Mouse (Mus musculus) forebrain, embryonic 14.5 days (tissue): Measurements from ENCODE around the gene Gnb3. TPM values are rescaled to one million over a fixed set of nuclear protein-coding genes. Genes with fewer than 3 reads are reported as not detected.
A peak's percentile ranks its signal among the peaks of the same experiment; 100 is the strongest.

ENCODE experiments used
- ATAC-seq: fragments of 200-750 bp; cut with Nextera tagmentation; 2 replicates; pipeline ENCODE4 v1.8.0; 2017; ENCODE audit warnings: mild to moderate bottlenecking, moderate library complexity
- DNase-seq: peaks from one replicate; pipeline ENCODE4 v3.0.0-alpha.2; 2015; ENCODE audit warnings: low spot score
- H3K27ac ChIP-seq: fragments of 300-500 bp; sonication (generic); 2 replicates; pipeline ENCODE4 v1.5.1; 2014; ENCODE audit warnings: low read depth, mild to moderate bottlenecking, control low read depth, low read length, moderate library complexity
- H3K27me3 ChIP-seq: fragments of 300-500 bp; sonication (generic); replicated peaks from 2 replicates; pipeline ENCODE4 v1.6.1; 2014; ENCODE audit warnings: low read length, control low read depth, mixed read lengths; ENCODE audit not compliant: control insufficient read depth, insufficient read depth
- H3K36me3 ChIP-seq: fragments of 300-500 bp; sonication (generic); 2 replicates; pipeline ENCODE4 v1.6.1; 2014; ENCODE audit warnings: low read length, control low read depth; ENCODE audit not compliant: control insufficient read depth, insufficient read depth
- H3K4me1 ChIP-seq: fragments of 300-500 bp; sonication (generic); 2 replicates; pipeline ENCODE4 v1.6.1; 2014; ENCODE audit warnings: antibody characterized with exemption, low read length, control low read depth; ENCODE audit not compliant: control insufficient read depth, insufficient read depth
- H3K4me2 ChIP-seq: fragments of 300-500 bp; sonication (generic); 2 replicates; pipeline ENCODE4 v1.6.1; 2014; ENCODE audit warnings: mild to moderate bottlenecking, control low read depth, low read length
- H3K4me3 ChIP-seq: fragments of 300-500 bp; sonication (generic); 2 replicates; pipeline ENCODE4 v1.5.1; 2014; ENCODE audit warnings: low read depth, low read length, control low read depth
- H3K9ac ChIP-seq: fragments of 300-500 bp; sonication (generic); 2 replicates; pipeline ENCODE4 v1.6.1; 2014; ENCODE audit warnings: mild to moderate bottlenecking, low read length, control low read depth, moderate library complexity
- H3K9me3 ChIP-seq: fragments of 300-500 bp; sonication (generic); replicated peaks from 2 replicates; pipeline ENCODE4 v1.6.1; 2016; ENCODE audit warnings: low read length, control low read depth, mixed read lengths; ENCODE audit not compliant: control insufficient read depth
- WGBS: fragments of 180-500 bp; shearing (Covaris S2); extraction: QIAGEN DNeasy Blood & Tissue Kit; methylation state at CpG from one replicate; pipeline ENCODE4 v1.1.7; 2014; 5-methylcytosine and 5-hydroxymethylcytosine counted together
- polyA plus RNA-seq: library from polyadenylated mRNA; unstranded; fragments of >200 nt; fragmentation: Nextera tagmentation; extraction: Ambion mirVana; gene quantifications from 2 replicates; pipeline ENCODE4 v1.2.1, GENCODE M21; 2014

Gnb3 gene
- polyA plus RNA-seq, 1 experiment from 2014 or later: 0.89 TPM

DNA sequence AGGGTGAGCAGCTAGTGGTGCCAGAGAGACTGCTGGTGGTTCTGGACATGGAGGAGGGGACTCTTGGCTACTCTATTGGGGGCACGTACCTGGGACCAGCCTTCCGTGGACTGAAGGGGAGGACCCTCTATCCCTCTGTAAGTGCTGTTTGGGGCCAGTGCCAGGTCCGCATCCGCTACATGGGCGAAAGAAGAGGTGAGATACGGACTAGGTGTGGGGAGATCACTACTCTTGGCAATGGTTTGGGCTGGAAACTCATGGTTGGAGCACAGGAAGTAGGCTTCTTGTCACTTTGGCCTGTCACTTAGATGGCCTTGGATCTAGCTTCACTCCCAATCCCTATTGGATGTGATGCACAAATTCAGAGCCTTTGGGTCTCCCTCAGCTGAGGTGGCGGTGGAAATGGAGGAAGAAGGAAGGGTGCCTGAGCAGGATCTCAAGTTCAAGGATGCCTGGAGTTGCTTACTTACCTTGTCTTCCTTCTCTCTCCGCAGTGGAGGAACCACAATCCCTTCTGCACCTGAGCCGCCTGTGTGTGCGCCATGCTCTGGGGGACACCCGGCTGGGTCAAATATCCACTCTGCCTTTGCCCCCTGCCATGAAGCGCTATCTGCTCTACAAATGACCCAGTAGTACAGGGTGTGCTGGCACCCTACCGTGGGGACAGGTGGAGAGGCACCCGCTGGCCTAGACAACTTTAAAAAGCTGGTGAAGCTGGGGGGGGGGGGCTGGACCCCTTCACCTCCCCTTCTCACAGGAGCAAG is 30.1 kb downstream of the Gnb3 start:
- Histone ChIP-seq H3K27me3 (no peaks in the 10 kb centered on the region), H3K27ac (peak overlapping the region; percentile 39; the same call in 1 of the 2 replicates), H3K4me2 (peak overlapping the region; percentile 95), H3K4me3 (peak overlapping the region; percentile 42), H3K4me1 (peaks cover 23% of the 10 kb centered on the region), H3K36me3 (peaks cover 23% of the 10 kb centered on the region), H3K9me3 (no peaks in the 10 kb centered on the region), H3K9ac (peak overlapping the region; percentile 72)
- ATAC-seq (no peak), DNase-seq (no peak)
- WGBS: 34% methylated on average over 14 of the region's 14 CpGs

DNA sequence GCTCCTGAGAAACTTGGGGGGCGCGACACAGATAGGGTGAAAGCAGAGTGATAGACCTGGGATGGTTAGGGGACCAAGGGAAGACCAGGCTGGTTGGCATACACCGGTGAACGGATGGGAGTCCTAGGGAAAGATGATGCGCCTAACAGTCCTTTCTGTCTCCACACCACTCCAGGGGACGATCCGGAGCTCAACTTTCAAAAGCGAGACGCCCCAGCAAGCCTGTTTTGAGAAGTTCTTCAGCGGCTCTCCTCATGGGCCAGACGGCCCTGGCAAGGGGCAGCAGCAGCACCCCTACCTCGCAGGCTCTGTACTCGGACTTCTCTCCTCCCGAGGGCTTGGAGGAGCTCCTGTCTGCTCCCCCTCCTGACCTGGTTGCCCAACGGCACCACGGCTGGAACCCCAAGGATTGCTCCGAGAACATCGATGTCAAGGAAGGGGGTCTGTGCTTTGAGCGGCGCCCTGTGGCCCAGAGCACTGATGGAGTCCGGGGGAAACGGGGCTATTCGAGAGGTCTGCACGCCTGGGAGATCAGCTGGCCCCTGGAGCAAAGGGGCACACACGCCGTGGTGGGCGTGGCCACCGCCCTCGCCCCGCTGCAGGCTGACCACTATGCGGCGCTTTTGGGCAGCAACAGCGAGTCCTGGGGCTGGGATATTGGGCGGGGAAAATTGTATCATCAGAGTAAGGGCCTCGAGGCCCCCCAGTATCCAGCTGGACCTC is 30.9 kb downstream of the Gnb3 start:
- under 1% methylated on average over 35 of the region's 35 CpGs for WGBS

DNA sequence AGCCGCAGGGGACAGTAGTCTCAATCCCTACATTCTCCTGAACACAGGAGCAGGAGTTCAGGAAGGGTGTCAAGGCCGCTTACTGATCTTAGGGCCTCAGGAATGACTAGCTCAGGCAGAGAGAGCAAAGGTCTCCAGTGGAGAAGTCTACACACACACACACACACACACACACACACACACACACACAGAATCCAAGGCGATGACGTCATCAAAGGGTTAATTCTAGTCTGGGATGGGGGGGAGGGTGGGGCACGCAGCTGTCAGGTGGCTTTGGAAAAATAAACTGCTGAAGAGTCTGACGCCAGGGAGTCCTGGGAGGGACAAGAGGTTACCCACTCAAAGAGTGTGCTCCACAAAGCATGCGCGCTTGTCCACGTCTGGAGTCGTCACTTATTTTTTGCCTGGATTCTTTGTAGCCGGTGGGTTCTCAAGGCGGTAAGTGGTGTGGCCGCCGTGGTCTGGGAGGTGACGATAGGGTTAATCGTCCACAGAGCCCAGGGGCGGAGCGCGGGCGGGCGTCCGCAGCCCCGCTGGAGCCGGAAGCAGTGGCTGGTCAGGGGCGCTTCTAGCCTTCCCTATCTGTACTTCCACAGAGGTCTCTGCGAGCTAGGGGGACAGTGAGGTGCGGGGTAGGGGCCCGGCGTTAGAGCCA is 31.6 kb downstream of the Gnb3 start, which contains the start of gene Spsb2:
Gene Spsb2, plus strand, starts transcription at position 304 of the 655 bp plus-strand sequence.
- peak within 1 kb of the TSS; percentile 42 for H3K4me3 ChIP-seq
- H3K27me3 ChIP-seq: no peaks in the 10 kb centered on the region
- DNase-seq: peak; percentile 60
- H3K9ac ChIP-seq: peak within 1 kb of the TSS; percentile 72
- 5% methylated on average over 29 of the region's 29 CpGs for WGBS
- peaks cover 21% of the 10 kb centered on the region for H3K36me3 ChIP-seq
- peak within 1 kb of the TSS; percentile 72 for H3K27ac ChIP-seq
- peak within 1 kb of the TSS; percentile 95 for H3K4me2 ChIP-seq
- H3K9me3 ChIP-seq: no peaks in the 10 kb centered on the region
- peak; percentile 25 for ATAC-seq
- peaks cover 18% of the 10 kb centered on the region for H3K4me1 ChIP-seq

More for the DNA sequence above, 30.9 kb downstream of the Gnb3 start:
- Histone ChIP-seq H3K27me3 (no peaks in the 10 kb centered on the region), H3K27ac (peak overlapping the region; percentile 72), H3K4me1 (peaks cover 19% of the 10 kb centered on the region), H3K9me3 (no peaks in the 10 kb centered on the region), H3K4me3 (peak overlapping the region; percentile 42), H3K9ac (peak overlapping the region; percentile 72), H3K4me2 (peak overlapping the region; percentile 95), H3K36me3 (peaks cover 21% of the 10 kb centered on the region)
- ATAC-seq: peak; percentile 23
- peak; percentile 77 for DNase-seq

GRCm38 (mm10) chr6:124807986-124808357 is 32.1 kb downstream of the Gnb3 start:
- peaks cover 17% of the 10 kb centered on the region for H3K4me1 ChIP-seq
- 88% methylated on average over 6 of the region's 6 CpGs for WGBS
- H3K4me2 ChIP-seq: peak overlapping the region; percentile 95
- no peaks in the 10 kb centered on the region for H3K27me3 ChIP-seq
- no peaks in the 10 kb centered on the region for H3K9me3 ChIP-seq
- no peak overlapping the region for H3K9ac ChIP-seq
- H3K36me3 ChIP-seq: peaks cover 21% of the 10 kb centered on the region
- ATAC-seq (no peak), DNase-seq (no peak)
- H3K27ac ChIP-seq: no peak overlapping the region
- H3K4me3 ChIP-seq: peak overlapping the region; percentile 42; the same call in 1 of the 2 replicates

DNA sequence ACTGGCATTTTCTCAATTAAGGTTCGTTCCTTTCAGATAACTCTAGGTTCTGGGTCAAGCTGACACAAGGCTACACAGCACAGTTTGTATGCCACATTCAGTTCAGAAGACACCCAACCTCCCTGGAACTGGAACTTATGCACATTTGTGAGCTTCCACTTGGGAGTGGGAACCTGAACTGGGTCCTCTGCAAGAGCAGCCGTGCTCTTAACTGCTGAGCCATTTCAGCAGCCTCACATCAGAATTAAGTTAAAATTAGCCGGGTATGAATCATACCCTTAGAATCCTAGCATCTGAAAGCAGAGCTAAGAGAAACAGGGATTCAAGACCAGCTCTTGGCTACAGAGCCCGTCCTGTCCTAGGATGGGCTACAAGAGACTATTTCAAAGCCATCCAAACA is 32.7 kb downstream of the Gnb3 start:
- peaks cover 11% of the 10 kb centered on the region for H3K4me1 ChIP-seq
- no peak for ATAC-seq
- H3K9me3 ChIP-seq: no peaks in the 10 kb centered on the region
- H3K27me3 ChIP-seq: no peaks in the 10 kb centered on the region
- H3K27ac ChIP-seq: no peak overlapping the region
- DNase-seq: no peak
- WGBS: 91% methylated on average over 4 of the region's 4 CpGs
- no peak overlapping the region for H3K4me2 ChIP-seq
- no peak overlapping the region for H3K4me3 ChIP-seq
- H3K36me3 ChIP-seq: peaks cover 18% of the 10 kb centered on the region
- no peak overlapping the region for H3K9ac ChIP-seq

DNA sequence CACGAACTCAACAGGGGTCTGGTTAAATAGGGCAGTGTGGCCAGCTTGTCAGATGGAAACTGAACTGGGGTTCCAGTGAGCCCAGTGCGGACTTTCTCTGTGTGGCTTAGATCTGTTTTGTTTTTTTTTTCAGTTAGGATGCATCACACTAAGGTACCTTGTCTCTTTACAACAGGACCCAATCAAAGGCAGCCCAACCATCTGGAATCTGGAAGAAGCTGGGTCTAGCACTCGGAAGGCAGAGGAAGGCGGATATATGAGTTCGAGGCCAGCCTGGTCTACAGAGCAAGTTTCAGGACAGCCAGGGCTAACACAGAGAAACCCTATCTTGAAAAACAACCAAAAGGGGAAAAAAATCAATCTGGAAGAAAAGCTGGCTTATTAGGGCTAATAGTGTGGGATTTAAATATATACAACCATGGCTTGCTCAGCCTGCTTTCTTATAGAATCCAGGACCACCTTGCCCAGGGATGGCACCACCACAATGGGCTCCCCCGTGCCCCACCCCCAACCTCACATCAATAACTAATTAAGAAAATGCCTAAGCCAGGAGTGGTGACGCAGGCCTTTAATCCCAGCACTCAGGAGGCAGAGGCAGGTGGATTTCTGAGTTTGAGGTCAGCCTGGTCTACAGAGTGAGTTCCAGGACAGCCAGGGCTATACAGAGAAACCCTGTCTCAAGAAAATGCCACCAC is 33.5 kb downstream of the Gnb3 start:
- ATAC-seq: no peak
- WGBS: 69% methylated on average over 7 of the region's 7 CpGs
- H3K4me2 ChIP-seq: peak overlapping the region; percentile 60
- H3K9ac ChIP-seq: no peak overlapping the region
- peaks cover 11% of the 10 kb centered on the region for H3K4me1 ChIP-seq
- no peak overlapping the region for H3K4me3 ChIP-seq
- no peak for DNase-seq
- peaks cover 10% of the 10 kb centered on the region for H3K36me3 ChIP-seq
- no peaks in the 10 kb centered on the region for H3K9me3 ChIP-seq
- peak overlapping the region; percentile 31; the same call in 1 of the 2 replicates for H3K27ac ChIP-seq
- no peaks in the 10 kb centered on the region for H3K27me3 ChIP-seq

DNA sequence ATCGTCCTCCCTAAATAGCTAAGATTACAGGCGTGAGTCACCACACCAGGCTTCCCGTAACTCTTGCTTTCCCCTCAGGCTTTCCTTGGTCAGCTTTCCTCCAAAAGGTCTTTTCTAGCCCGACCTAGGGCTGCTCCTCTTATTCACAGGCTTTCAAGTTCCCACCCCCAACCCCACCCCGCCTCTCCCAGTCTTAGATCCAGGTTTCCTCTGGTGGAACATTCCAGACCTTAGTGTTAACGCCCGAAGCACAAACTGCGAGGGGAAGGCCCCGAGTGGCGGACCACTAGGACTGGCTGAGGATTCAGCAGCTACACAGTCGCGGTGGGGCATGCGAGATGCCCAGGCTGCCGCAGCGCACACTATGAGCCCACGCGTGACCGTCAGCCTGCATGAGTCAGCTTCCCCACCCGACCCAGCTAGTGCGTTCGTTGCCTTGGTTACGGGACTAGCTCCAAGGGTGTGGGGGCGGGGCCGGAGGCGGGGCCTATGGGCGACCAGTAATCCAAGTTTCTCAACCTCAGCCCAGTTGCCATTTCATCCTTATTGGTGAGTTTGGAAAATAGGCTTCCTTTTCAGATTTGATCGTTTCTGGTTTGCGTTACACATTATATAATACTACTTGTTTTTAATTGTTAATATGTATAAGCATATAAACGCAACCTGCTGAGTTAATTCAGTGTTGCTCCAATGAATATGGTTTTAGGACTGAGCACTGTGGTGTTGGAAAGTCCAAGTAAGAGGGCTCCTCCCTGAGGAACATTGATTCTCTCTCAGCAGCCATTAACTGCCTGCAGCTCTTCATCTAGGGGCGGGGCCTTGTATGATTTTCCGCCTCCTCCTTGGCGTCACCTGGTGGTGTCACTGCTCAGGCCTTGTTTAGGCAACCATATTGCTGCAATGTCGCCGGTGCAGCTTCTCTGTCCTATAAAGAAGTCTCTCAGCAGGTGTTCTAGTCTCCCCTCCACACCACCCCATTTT is 34.4 kb downstream of the Gnb3 start:
- peak overlapping the region; percentile 60 for H3K4me2 ChIP-seq
- WGBS: 2% methylated on average over 34 of the region's 34 CpGs
- H3K9me3 ChIP-seq: no peaks in the 10 kb centered on the region
- H3K36me3 ChIP-seq: 0 out of 2 replicates have a peak, but pooled peaks cover 7% of the 10 kb centered on the region
- H3K27me3 ChIP-seq: no peaks in the 10 kb centered on the region
- peaks cover 11% of the 10 kb centered on the region for H3K4me1 ChIP-seq
- DNase-seq (peak; percentile 96), ATAC-seq (peak; percentile 81)
- H3K4me3 ChIP-seq: peak overlapping the region; percentile 30
- H3K27ac ChIP-seq: peak overlapping the region; percentile 31
- peak overlapping the region; percentile 47; the same call in 1 of the 2 replicates for H3K9ac ChIP-seq
